Mouse (Mus musculus) ovary, postnatal 36 days (tissue): ENCODE results near the gene Sdr39u1.

Experiments
- DNase-seq: peaks from one replicate; pipeline ENCODE4 v3.0.0; 2022; ENCODE audit warnings: low spot score, mixed read lengths

The Sdr39u1 gene

GRCm38 (mm10) chr14:55899701-55900413, at the start of gene Sdr39u1:
TSS of gene Sdr39u1 (minus strand) at chr14:55900293.
- DNase-seq, result peak; percentile 79

- no peak for DNase-seq
Measured at GRCm38 (mm10) chr14:55946269-55946969, 46.3 kb upstream of the Sdr39u1 start.

DNA sequence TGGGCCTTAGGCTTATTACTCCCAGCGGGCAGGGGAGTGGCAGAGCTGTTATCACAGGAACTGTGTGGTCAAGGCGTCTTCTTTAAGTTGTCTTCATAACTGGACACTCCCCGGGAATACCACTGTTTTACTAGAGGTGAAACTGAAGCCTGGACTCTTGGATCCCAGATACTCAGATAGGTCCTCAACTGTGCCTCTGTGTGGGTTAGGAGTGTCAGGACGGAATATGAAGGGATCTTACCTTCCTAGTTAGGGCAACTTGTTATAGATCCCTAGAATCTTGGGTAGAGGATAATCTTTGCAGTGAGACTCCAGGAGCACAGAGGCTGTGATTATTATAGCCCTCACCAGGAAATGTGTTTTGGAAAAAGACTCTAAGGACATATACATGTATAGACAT, 44.5 kb upstream of the Sdr39u1 start, which contains the start of gene Cma1:
Gene Cma1 (minus strand): TSS at position 101 of the 400 bp plus-strand sequence.
- DNase-seq, result no peak

- DNase-seq, result no peak
Measured at GRCm38 (mm10) chr14:55943601-55944000, 43.5 kb upstream of the Sdr39u1 start.

DNA sequence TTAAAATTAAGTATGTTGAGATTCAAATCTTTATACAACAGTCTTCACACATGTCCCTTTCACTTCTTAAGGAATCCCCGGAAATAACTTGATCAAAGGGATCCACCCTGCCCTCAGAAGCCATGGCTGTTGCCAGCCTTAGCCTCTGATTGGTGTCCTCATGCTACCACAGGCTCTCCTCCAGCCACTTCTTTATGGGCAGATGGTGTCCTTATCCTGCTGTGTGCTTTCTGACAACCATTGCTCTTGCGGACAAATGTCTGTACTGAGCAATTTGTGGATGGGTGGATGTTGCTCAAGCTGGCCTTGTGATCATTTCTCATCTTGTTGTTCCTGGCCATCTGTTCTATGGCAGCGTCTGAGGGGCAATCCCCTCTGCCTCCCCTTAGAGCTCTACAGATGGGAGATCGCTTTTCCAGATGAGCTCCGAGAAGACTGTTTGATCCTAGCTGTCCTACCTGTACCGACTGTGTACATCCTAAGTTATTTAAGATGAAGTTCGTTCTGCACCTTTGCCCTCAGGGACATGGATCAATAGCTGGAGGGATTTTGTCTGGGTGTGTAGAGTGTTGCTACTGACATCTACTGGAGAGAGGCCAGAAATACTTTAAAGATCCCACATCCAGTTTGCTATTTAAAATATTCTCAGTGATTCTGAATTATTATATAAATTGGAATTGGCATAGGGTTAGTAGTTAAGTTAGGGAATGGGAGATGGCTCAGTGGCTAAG, 40.1 kb upstream of the Sdr39u1 start:
- no peak for DNase-seq

DNA sequence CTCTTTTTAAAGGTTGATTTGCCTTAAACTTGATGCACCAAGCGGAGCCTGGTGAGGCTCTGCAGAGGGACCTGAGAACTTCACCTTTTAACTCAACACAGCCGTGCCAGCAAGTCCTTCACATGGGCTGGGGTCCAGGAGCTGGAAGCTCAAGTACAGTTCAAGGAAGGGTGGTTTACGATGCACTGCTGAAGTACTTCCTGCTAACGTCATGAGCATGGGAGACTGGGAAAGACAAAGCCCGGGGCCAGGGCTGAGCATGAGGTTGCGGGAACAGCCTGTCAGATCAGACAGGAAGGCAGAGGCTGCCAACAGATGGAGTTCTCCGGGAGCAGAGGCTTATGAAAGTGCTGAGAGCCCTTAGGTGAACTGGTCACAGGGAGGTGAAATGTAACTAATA, 33.5 kb upstream of the Sdr39u1 start:
- DNase-seq, result no peak

- DNase-seq, result no peak
Measured at GRCm38 (mm10) chr14:55929263-55929997, 29.3 kb upstream of the Sdr39u1 start.

GRCm38 (mm10) chr14:55926847-55927246, 26.8 kb upstream of the Sdr39u1 start:
- no peak for DNase-seq

DNA sequence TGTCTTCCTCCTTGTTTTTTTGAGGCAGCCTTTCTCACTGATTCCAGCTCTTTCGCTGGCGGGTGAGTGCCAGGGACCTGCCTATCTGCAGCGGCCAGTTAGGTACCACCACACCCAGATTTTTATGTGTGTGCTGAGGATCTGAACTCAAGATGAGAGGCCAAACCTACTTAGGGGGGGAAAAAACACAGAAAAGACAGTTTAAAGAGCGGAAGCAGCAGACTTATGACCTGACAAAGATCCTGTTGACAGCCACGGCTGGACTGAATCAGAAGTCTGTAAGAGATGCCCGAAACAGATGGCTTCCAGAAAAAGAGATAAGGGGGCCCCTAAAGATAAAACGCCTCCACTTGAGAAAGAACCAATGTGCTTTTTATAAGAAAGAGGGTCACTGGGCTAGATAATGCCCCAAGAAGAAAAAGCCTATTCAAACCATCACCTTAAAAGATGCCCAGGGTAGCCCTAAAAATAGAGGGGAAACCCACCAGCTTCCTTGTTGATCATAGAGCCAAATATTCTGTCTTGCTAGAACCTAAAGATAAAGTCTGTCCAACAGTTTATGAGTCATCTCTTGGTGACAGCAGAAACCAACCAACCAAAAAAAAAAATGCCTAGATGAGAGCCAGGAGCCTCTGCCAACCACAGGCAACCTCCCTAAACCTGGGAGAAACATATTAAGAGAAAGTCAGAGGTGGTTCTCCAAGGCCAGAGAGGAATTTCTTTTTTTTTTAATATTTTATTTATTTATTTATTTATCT, 22.6 kb upstream of the Sdr39u1 start:
- DNase-seq, result no peak

DNA sequence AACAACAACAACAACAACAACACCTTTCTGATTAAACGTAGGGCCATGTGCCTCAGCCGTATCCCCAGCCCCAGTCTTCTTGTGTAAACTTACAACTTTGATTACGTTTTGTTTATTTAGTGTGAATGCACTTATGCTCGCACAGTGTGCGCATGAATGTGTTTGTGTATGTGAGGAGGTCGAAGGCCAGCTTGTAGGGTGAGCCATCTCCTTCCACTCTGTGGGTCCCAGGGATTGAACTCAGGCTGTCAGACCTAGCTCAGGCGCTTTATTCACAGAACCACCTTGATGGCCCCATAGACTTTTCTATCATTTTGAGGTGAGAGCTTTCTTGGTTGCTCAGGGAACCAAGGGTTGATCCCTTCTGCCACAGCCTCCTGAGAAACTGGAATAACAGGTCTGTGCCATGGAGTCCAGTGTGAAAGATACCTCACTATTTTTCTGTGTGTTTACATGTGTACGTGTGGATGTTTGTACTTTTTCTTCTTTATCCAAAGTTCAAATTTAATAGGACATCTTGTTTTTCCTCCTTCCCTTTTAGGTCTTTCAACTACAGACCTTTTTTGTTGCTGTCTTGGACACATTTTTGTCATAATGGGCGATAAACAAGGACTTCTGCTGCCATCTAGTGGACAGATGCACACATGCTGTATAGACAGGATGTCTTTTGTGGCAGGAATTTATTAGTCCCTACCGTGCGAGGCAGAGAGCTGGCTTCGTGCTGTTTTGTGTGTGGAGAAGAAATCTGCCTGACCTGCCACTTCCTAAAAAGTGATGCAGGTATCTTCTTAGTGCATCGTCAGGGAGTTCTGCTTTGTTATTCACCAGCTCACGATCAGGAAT, 18.4 kb upstream of the Sdr39u1 start:
- peak; percentile 27 for DNase-seq

DNA sequence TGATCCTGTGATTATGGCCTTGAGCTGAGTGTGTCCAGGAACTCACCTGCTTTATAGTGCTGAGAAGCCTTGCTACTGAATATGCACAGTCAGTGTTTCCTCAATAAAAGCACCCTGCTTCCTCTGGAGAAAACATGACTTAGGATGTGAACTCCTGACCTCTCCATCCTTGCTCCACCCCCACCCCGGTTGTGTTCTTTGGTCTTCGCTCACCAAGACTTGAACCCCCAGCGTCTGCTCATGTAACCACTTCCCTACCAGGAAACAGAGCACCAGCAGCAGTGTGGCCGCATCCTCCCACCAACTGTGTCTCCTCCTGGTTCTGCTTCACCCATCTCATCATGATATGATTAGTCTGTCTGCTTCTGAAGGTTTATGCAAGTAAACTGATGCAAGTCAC, 13.3 kb upstream of the Sdr39u1 start:
- DNase-seq, result no peak

- DNase-seq, result no peak
Measured at GRCm38 (mm10) chr14:55905518-55905917, 5.4 kb upstream of the Sdr39u1 start.

- DNase-seq, result no peak
Measured at GRCm38 (mm10) chr14:55900414-55900755, 292 bp upstream of the Sdr39u1 start.

DNA sequence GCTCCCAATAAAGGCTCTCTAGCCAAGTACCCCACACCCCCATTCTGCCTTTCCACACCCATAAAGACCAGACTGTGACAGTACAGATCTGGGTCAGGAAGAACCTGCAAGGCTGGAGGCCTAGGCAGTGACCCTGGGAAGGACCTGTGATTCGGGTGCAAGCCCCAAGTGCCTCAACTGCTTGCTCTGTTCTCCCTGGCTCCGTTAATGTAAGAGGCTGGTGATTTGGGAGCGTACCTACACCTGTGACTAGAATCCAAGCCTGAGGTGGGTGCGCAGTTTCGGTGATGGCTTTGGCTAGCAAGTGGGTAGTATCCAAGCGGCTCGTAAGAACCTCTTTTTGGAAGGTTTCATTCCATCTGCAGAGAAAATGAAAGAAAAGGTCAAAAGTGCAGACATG, 1.1 kb downstream of the Sdr39u1 start:
- no peak for DNase-seq

- no peak for DNase-seq
Measured at GRCm38 (mm10) chr14:55897671-55898070, 2.4 kb downstream of the Sdr39u1 start.

GRCm38 (mm10) chr14:55886571-55887382, 13.3 kb downstream of the Sdr39u1 start:
- no peak for DNase-seq

DNA sequence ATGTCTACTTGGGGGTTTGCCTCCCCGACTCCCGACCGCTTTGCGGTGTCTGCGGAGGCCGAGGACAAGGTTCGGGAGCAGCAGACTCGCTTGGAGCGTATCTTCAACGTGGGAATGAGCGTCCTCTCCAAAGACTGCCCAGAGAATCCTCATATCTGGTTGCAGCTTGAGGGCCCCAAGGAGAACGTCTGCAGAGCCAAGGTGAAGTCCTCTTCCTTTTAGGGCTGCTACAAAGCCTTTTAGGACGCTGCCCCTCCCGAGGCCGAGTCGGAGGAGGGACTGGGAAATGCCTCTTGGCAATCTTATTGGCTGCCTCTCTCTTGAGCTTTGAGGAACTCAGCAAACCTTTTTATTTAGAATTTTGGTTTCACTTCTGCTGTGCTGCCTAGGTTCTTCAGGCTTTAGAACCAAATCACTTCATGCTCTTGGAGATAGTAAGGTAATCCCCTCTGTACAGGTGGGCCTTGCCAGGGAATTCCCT, 14.3 kb downstream of the Sdr39u1 start:
- peak; percentile 57 for DNase-seq

DNA sequence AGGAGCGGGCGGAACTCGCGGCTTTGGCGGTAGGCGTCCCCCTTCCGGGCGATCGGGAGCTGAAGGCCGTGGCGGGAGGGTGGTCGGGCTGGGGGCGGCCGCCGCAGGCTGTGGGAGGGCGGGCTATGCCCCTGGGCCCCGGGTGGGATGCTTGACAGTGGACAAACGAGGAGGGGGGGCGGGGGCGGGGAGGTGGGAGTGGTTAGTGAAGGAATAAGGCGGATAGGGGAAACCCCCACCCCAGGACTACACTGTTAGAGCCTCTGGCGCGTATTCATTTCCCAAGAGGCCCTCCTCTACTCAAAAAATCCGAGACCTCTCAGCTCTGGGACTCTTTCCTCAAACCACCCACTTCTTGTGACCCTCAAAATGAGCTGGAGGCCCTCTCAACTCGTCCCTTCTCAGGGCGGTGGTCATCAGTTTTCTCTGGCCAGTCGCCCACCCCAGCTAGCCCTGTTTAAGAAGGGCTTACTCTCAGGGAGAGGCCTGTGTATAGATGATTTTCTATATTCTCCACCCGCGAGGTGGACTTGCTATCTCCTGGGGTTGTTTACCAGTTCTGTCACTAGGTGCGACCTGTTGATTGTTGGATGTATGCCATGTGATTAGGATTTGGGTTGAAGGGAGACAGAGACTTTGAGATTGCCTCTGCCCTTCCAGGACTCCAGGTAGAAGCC, 14.8 kb downstream of the Sdr39u1 start:
- DNase-seq, result no peak

DNA sequence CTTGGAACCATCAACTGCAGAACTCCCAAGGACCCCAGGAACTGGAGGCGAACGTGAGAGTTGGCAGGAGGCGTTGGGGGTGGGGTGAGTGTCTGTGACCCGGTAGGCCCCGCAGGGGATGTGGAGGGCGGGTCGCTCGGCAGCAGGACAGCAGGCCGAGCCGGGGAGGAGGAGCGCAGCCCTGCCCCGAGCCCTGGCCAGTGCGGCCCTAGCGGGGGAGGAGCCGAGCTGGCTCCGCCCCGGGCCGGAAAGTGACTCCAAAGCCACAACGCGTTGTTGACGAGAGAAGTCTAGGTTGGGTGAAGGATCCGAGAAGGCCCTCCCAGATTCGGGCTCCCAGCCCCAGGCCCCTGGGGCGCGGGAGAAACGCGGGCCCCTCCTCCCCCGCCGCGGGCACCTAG, 15.4 kb downstream of the Sdr39u1 start, which contains the start of gene Khnyn:
Gene Khnyn (plus strand): TSS at position 235 of the 401 bp plus-strand sequence.
- DNase-seq, result peak; percentile 93
